Mouse (Mus musculus) liver, embryonic 14.5 days (tissue): ENCODE data around the gene Trib3. TPM values are rescaled to one million over a fixed set of nuclear protein-coding genes. Genes with fewer than 3 reads are reported as not detected.

Experiments used
- ATAC-seq: fragments of 200-750 bp; cut with Nextera tagmentation; 2 replicates; pipeline ENCODE4 v1.8.0; 2017; ENCODE audit warnings: moderate number of reproducible peaks, mild to moderate bottlenecking, moderate library complexity; ENCODE audit not compliant: insufficient read depth
- DNase-seq, 3 experiments: peaks; one replicate each; pipeline ENCODE4 v3.0.0-alpha.2; 2012 to 2013; ENCODE audit warnings: low read depth in 3 of 3, low spot score in 3 of 3
- H3K27ac ChIP-seq: fragments of 300-500 bp; sonication (generic); 2 replicates; pipeline ENCODE4 v1.5.1; 2014; ENCODE audit warnings: moderate library complexity, mild to moderate bottlenecking, control low read depth, inconsistent platforms
- H3K27me3 ChIP-seq: fragments of 300-500 bp; sonication (generic); 2 replicates; pipeline ENCODE4 v1.6.1; 2014; ENCODE audit warnings: mild to moderate bottlenecking, low read length, moderate library complexity; ENCODE audit not compliant: control insufficient read depth, insufficient read depth
- H3K36me3 ChIP-seq: fragments of 300-500 bp; sonication (generic); replicated peaks from 2 replicates; pipeline ENCODE4 v1.6.1; 2014; ENCODE audit warnings: low read depth; ENCODE audit not compliant: control insufficient read depth, insufficient read depth
- H3K4me1 ChIP-seq, 2 experiments: fragments of 200-500 bp in 1 of 2; fragments of 300-500 bp in 1 of 2; sonication (generic) in 1 of 2; replicated peaks; 2 replicates each; pipeline ENCODE4 v1.6.1; 2012 to 2014; ENCODE audit warnings: antibody characterized with exemption in 1 of 2, inconsistent platforms in 1 of 2, low read length in 1 of 2; ENCODE audit not compliant: control insufficient read depth in 2 of 2, insufficient read depth in 2 of 2
- H3K4me2 ChIP-seq: fragments of 300-500 bp; sonication (generic); 2 replicates; pipeline ENCODE4 v1.6.1; 2014; ENCODE audit warnings: low read depth, mild to moderate bottlenecking, control low read depth, moderate library complexity
- H3K4me3 ChIP-seq, 2 experiments: fragments of 200-500 bp in 1 of 2; fragments of 300-500 bp in 1 of 2; sonication (generic) in 1 of 2; 2 replicates each; pipeline ENCODE4 v1.5.1; 2012 to 2014; ENCODE audit warnings: low read depth in 2 of 2, low read length in 2 of 2, mild to moderate bottlenecking in 2 of 2, control low read depth in 1 of 2, inconsistent platforms in 1 of 2, moderate library complexity in 1 of 2; ENCODE audit not compliant: insufficient read depth in 1 of 2
- H3K9ac ChIP-seq: fragments of 300-500 bp; sonication (generic); replicated peaks from 2 replicates; pipeline ENCODE4 v1.6.1; 2014; ENCODE audit warnings: mild to moderate bottlenecking, control low read depth, moderate library complexity
- H3K9me3 ChIP-seq: fragments of 300-500 bp; sonication (generic); 2 replicates; pipeline ENCODE4 v1.6.1; 2016; ENCODE audit warnings: low read length, mixed read lengths; ENCODE audit not compliant: control insufficient read depth
- CTCF ChIP-seq: IDR thresholded peaks from 2 replicates; pipeline ENCODE4 v1.5.1; 2016; ENCODE audit warnings: antibody characterized with exemption, low read depth, control low read depth
- EP300 ChIP-seq: IDR thresholded peaks from 2 replicates; pipeline ENCODE4 v1.6.1; 2016; ENCODE audit warnings: antibody characterized with exemption, low read depth
- WGBS: fragments of 180-500 bp; shearing (Covaris S2); extraction: QIAGEN DNeasy Blood & Tissue Kit; methylation state at CpG from one replicate; pipeline ENCODE4 v1.1.7; 2014; ENCODE audit not compliant: insufficient replicate concordance; 5-methylcytosine and 5-hydroxymethylcytosine counted together
- polyA plus RNA-seq, 2 experiments: library from polyadenylated mRNA; depleted of rRNA in 1 of 2; stranded (reverse) in 1 of 2; unstranded in 1 of 2; fragments of >200 nt; fragmentation: Nextera tagmentation in 1 of 2; extraction: Ambion mirVana in 1 of 2; gene quantifications; 2 replicates each; pipeline versions ENCODE4 v1.2.1 to v1.2.3; 2012 to 2014

Trib3 gene
- polyA plus RNA-seq, 2 experiments: 0.70 to 0.77 TPM

DNA sequence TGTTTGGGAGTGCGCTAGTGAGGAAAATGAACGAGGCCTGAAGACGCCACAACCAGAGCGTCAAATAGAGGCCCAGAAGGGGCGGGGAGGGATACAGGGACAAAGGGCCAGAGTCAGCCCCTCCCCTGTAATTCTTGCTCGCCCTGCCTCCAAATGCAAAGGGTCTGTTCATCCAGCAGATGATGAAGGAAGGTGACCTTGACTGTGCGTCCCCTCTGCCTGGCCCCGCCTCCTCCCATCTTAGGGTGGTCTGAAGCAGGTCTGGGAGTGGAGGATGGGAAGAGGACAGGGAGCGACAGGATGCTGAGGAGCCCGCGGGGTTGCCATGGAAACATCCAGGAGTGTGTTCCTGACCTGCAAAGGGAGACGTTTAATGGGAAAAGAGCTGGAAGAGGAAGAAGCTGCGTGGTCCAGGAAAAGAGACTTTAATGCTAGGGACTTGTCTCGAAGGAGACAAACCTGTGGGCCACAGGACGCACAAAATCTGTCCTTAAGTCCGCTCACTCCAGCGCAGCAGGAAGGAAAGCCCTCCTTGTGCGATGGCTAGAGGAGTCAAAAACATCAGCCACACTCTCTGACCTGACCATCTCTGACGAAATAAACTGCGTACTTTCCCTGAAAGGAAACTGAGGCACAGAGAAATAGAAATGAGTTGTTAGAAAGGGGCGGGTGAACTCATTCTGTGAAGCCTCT is 32.0 kb upstream of the Trib3 start:
- no peak overlapping the region for H3K9ac ChIP-seq
- 9% methylated on average over 21 of the region's 21 CpGs for WGBS
- H3K27ac ChIP-seq: no peak overlapping the region
- ATAC-seq: no peak
- peaks cover 0 to 5% of the 10 kb centered on the region in 2 experiments; a peak in 3 of 4 replicates for H3K4me1 ChIP-seq
- H3K9me3 ChIP-seq: no peaks in the 10 kb centered on the region
- H3K27me3 ChIP-seq: peaks cover 28% of the 10 kb centered on the region
- H3K36me3 ChIP-seq: no peaks in the 10 kb centered on the region
- no peak for TF ChIP-seq EP300
- no peak for TF ChIP-seq CTCF
- no peak overlapping the region for H3K4me2 ChIP-seq
- no peak for DNase-seq
- H3K4me3 ChIP-seq: no peak overlapping the region

DNA sequence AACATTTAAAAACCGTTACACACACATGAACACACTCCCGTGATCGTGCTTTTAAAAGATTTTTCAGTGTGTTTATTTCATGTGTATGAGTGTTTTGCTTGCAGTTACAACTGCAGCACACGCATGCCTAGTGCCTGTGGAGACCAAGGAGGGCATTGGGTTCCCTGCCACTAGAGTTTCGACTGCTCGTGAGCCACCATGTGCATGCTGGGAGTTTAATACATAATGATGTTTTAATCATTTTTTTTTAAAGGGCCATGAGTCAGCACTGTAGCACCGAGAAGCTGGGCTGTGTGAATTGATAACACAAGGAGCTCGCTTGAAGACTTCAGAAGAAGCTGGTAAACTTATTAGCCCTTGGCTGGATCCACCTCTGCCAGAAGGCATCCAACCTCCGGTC is 29.7 kb upstream of the Trib3 start:
- DNase-seq: no peak
- Histone ChIP-seq H3K27ac (no peak overlapping the region), H3K4me3 (no peak overlapping the region), H3K36me3 (no peaks in the 10 kb centered on the region), H3K9me3 (no peaks in the 10 kb centered on the region), H3K4me2 (no peak overlapping the region), H3K27me3 (peaks cover 28% of the 10 kb centered on the region), H3K4me1 (peaks cover 0 to 5% of the 10 kb centered on the region in 2 experiments; a peak in 3 of 4 replicates), H3K9ac (no peak overlapping the region)
- ATAC-seq: no peak
- 52% methylated on average over 9 of the region's 9 CpGs for WGBS
- TF ChIP-seq CTCF: no peak
- TF ChIP-seq EP300: no peak

DNA sequence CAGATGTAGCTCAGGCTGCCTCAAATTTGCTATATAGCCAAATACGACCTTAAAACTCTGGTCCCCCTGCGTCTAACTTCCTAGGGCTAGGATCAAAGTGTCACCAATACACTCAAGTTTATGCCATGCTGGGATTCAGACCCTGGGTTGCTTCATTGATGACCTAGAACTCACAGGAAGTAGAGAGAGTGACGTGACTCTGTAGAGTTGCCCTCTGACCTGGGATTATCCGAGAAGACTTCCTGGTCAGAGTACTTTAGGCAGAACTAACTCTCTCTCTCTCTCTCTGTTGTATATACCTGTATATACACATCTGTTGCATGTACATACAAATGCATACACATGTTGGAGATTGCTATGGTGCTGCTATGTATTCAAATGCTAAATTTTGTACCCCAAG is 28.8 kb upstream of the Trib3 start:
- H3K9me3 ChIP-seq: no peaks in the 10 kb centered on the region
- no peak overlapping the region for H3K4me3 ChIP-seq
- ATAC-seq (no peak), DNase-seq (no peak)
- H3K4me2 ChIP-seq: no peak overlapping the region
- peaks cover 28% of the 10 kb centered on the region for H3K27me3 ChIP-seq
- H3K4me1 ChIP-seq: peaks cover 0 to 5% of the 10 kb centered on the region in 2 experiments; a peak in 3 of 4 replicates
- WGBS: 43% methylated on average over 4 of the region's 4 CpGs
- no peaks in the 10 kb centered on the region for H3K36me3 ChIP-seq
- TF ChIP-seq EP300: no peak
- no peak for TF ChIP-seq CTCF
- H3K27ac ChIP-seq: no peak overlapping the region
- no peak overlapping the region for H3K9ac ChIP-seq

DNA sequence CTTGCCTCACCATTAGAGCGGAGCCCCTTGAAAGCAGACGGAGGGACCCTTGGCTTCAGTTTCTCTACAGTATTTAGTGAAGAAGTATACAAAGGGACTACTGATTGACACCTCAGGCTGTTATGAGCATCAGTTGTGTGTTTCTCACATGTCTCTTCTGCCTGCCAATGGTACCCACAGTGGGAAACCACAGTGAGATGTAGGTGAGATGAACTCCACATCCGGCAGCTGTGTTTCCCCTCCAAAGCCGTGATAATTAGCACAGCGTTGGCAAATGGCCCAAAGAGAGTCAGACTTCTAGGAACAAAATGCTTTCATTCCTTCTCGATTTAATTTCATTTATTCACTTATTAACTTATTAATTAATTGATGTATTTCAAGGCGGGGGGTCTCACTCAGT is 28.3 kb upstream of the Trib3 start:
- no peak for TF ChIP-seq CTCF
- TF ChIP-seq EP300: no peak
- H3K9me3 ChIP-seq: no peaks in the 10 kb centered on the region
- H3K4me3 ChIP-seq: no peak overlapping the region
- H3K27me3 ChIP-seq: peaks cover 25% of the 10 kb centered on the region
- WGBS: 58% methylated on average over 7 of the region's 7 CpGs
- no peak overlapping the region for H3K4me2 ChIP-seq
- H3K27ac ChIP-seq: no peak overlapping the region
- ATAC-seq (no peak), DNase-seq (no peak)
- no peak overlapping the region for H3K9ac ChIP-seq
- no peaks in the 10 kb centered on the region for H3K36me3 ChIP-seq
- H3K4me1 ChIP-seq: peaks cover 0 to 5% of the 10 kb centered on the region in 2 experiments; a peak in 3 of 4 replicates

DNA sequence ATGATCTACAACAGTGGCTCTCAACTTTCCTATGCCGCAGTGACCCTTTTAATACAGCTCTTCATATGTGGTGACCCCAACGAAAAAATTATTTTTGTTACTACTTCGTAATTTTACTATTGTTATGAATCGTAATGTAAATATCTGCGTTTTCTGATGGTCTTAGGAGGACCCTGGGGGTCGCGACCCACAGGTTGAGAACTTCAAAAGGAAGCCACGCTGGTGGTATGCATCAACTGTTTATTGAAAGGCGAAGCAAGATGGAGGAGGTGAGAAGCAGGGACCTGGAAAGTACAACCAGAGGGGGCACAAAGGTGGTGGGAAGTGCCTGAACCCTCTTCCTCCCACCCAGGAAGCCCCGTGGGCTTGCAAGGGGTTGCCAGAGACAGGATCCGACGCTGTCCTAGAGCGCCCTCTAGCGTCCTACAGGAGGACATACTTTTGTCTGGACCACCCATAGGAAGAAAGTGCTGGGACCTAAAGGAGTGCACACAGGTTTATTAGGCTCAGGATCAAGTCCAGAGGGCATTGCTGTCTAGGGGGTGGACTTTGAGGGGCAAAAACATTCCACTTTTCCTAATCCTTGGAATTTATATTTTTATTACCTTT is 24.8 kb upstream of the Trib3 start:
- Histone ChIP-seq H3K4me1 (peaks cover 0 to 1% of the 10 kb centered on the region in 2 experiments; a peak in 1 of 4 replicates), H3K4me3 (no peak overlapping the region), H3K27ac (no peak overlapping the region), H3K9me3 (no peaks in the 10 kb centered on the region), H3K36me3 (no peaks in the 10 kb centered on the region), H3K9ac (no peak overlapping the region), H3K27me3 (no peaks in the 10 kb centered on the region), H3K4me2 (no peak overlapping the region)
- 0 out of 2 replicates have a peak, but pooled peaks have one; percentile 16 for ATAC-seq
- peak; percentile 40 to 50 (median 48) for DNase-seq
- WGBS: 20% methylated on average over 14 of the region's 14 CpGs
- TF ChIP-seq CTCF (peak; percentile 95), EP300 (no peak)
